Mouse (Mus musculus) olfactory bulb, adult 2 months (tissue): ENCODE data around the gene Gatc.

ENCODE experiments used
- CTCF ChIP-seq: fragments of 200-500 bp; IDR thresholded peaks from 2 replicates; pipeline ENCODE4 v1.5.1; 2012; ENCODE audit warnings: low read depth, mild to moderate bottlenecking, low read length, moderate library complexity; ENCODE audit not compliant: insufficient read depth
- POLR2A ChIP-seq: fragments of 200-500 bp; IDR thresholded peaks from 2 replicates; pipeline ENCODE4 v1.6.1; 2012; ENCODE audit warnings: mild to moderate bottlenecking, low read depth, low read length, moderate library complexity; ENCODE audit not compliant: insufficient read depth

DNA sequence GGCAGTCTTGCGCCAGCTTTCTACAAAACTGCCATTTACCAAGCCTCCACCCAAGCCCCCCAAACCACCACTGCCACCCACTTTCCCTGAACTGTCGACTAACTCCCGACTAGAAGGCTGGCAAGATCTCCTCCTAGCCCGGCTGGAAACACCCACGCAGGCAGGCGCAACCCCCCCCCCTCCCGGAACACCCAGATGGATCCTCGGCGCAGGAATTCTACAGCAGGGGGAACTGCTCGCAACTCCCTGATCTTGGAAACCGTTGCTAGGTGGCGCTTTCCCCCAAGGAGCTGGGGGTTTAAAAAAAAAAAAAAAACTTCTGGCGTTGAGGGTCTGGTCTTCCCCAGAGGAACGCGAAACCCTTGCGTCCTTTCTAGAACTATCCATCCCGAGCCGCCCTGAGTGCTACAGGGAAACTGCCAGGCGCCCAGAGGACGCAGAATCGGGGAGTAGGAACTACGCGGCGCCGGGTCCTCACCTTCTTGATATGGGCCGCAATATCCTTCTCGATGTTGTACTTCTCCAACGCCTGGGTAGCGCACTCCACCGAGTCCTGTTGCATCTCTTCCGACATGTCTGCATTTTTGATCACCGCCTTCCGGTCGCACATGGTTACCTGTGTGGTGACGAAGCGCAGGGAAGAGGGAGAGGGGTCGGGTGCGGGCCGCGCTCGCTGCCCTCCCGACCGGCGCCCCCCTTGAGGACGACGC, 40.8 kb downstream of the Gatc start:
- TF ChIP-seq CTCF: no peak
- TF ChIP-seq POLR2A: no peak
